Mouse (Mus musculus) gastrocnemius, postnatal 25 days (tissue): ENCODE results near the gene Galnt2. TPM values are rescaled to one million over a fixed set of nuclear protein-coding genes. Genes with fewer than 3 reads are reported as not detected.

Experiments used
- DNase-seq: peaks from one replicate; pipeline ENCODE4 v3.0.0; 2022
- total RNA-seq, 2 experiments: library from RNA; stranded (reverse); gene quantifications; 1 replicate in 1 of 2; 2 replicates in 1 of 2; pipeline ENCODE4 v1.2.3; 2021

The Galnt2 gene
- total RNA-seq, 2 experiments from 2014 or later: 30.7 to 39.0 TPM

DNA sequence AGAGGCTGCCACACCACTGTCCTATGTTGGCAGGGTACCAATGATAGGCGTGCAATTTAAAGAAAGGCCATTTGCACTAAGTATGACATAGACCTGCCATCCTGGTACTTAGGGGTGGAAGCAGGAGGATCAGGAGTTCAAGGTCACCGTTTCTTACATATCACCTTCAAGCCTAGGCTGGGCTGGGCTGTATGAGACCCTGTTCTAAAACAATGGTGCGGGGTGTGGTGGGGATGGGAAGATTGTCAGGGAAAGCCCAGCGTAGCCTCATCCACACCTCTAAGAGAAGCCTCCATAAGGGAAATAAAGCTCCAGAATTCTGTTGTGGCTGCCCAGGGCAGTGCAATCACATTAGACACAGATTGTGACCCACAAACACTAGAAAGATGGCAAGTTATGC lies 4.3 kb downstream of the Galnt2 start:
- DNase-seq: no peak

- no peak for DNase-seq
Observed at GRCm38 (mm10) chr8:124239350-124239749, 8.2 kb downstream of the Galnt2 start.

- DNase-seq: no peak
Observed at GRCm38 (mm10) chr8:124240932-124241331, 9.7 kb downstream of the Galnt2 start.

- no peak for DNase-seq
Observed at GRCm38 (mm10) chr8:124242208-124242607, 11.0 kb downstream of the Galnt2 start.

DNA sequence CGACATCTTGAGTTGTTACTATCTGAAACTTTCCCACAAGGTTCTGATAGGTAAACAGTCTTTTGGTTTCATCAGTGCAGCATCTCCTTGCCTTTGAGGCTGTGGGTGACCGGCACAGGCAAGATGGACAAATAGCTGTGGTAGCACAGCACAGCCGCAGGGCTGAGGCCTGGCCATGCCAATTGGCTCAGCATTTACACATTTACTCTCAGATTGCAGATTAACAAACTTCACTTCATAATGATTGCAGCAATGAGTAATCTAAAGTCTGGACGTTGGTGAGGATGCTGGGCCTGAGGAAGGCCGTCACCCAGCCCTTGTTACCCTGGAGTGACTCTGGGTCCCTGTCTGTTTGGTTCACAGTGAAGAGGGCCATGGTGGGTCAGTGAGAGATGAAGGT lies 11.7 kb downstream of the Galnt2 start:
- DNase-seq: no peak

- no peak for DNase-seq
Observed at GRCm38 (mm10) chr8:124247581-124247980, 16.4 kb downstream of the Galnt2 start.

DNA sequence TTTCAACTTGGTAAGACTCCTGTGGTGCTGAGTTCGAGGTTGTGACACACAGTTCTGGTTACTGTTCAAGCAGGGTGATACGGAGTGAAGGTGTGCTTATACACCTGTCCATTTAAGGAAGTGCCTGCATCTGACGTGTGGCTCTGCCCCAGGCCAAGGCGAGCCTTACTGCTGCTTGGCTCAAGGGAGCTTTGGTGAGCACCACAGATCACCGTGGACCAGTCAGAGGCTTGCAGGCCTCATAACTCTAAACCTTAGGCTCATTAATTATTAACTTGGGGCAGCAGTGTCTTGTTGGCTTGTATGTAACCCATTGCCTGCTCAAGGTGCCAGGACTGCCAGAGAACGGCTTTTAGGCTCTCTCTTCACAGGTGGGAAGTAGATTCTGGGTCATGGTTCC lies 17.5 kb downstream of the Galnt2 start:
- DNase-seq: no peak

DNA sequence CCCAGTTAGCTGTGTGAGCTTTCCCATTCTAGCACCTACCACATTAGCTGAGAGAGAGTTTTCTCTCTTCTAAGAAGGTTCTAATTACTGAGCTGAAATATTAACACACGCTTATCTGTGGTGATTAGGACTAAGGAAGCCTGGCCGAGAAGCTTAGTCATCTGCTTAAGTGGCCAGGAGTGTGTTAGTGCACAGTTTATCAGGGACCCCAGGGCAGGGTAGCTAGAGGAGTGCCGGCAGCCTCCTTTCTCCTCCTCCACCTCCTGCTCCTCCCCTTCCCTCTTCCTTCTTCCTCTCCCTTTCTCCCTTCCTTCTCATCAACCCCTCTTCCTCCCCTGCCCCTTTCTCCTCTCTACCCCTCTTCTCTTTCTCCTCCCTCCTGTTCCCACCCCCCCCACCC lies 19.1 kb downstream of the Galnt2 start:
- DNase-seq: no peak

DNA sequence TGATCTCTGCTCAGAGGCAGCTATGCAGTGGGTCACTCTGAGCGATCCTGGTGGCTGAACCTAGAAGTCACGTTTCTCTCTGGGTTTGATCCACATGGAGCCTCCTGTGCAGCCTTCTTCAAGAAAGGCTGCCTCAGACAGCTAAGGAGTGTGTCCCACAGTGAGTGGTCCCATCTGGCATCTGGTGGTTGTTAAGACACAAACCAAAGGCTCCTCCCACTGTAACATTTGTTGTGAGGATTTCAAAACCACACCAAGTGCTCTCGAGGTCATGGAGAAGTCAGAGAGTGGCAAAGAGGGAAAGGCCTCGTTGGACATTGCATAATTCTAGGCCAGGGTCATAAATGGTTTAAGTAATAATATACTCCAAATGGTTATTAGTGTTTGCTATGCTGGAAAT lies 19.6 kb downstream of the Galnt2 start:
- no peak for DNase-seq

DNA sequence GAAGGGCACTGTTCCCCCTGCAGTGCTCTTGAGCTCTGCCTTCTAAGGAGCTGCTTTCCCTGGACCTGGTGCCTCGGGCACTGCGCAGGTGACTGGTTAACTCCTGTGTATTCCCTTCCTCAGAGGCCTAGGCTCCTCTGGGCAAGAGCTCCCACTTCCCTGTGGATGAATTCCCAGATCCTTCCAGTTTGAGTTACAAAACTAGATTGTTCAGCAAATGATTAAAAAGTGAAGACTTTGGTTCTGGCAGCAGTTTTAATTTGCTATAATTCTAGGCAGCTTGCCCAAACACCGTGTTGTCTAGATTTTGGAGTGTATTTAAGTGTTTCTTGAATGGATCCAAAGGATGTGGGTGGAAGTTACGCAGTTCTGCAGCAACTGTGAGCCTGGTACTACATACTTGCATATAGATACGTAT lies 21.4 kb downstream of the Galnt2 start:
- no peak for DNase-seq

DNA sequence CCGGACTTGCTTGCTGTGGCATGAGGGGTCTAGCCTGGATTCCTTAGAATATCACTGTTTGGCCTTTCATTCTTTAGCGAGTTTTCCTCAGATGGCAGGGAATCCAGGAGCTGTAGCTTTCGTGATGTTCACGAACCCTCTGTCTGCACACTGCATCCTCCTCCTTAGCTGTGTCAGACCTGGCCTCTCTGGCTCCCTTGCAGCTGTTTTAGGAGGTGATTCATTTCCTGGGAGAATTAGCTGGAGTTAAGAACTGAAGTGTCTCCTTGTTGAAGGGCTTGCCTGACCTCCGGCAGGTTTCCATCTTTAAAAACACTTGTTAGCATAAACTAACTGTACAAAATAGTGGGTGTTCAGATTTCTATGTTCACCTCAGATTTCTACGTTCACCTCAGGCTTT lies 22.7 kb downstream of the Galnt2 start:
- DNase-seq: no peak

GRCm38 (mm10) chr8:124256841-124257240 lies 25.6 kb downstream of the Galnt2 start:
- DNase-seq: peak; percentile 41

DNA sequence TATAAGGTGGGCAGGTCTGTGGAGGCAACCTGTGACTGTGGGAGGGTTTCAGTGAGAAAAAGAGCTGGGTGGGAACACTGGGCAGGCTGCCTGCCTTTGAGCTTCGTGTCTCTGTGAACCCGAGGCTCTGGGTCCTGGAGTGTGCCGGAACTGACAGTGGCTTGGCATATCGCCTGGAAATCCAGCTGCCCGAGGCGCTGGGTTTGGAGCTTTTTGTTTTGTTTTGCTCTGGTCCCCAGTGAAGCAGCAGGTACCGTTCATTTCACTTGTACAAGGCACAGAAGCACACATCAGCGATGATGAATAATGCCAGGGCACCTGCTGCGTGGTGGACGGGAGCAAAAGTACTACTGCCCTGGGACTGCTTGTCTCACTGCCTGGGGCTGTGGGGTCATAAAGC lies 26.2 kb downstream of the Galnt2 start:
- peak; percentile 70 for DNase-seq

- DNase-seq: no peak
Observed at GRCm38 (mm10) chr8:124259146-124259545, 28.0 kb downstream of the Galnt2 start.

DNA sequence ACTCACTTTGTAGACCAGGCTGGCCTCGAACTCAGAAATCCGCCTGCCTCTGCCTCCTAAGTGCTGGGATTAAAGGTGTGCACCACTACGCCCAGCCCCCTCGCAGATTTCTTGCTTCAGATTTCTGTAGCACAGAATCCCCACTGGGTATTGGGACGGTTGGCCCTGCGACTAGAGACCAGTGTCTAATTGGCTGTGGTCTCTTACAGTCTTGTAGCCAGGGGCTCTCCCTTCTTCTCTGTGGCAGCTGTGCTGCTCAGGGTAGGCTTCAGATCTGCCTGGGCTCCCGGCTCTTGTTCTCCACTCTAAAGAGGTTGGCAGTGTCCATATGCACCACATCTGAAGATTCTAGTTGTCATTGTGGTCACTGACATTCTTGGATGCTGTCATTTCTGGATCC lies 28.7 kb downstream of the Galnt2 start:
- DNase-seq: no peak

GRCm38 (mm10) chr8:124260371-124260770 lies 29.2 kb downstream of the Galnt2 start:
- DNase-seq: no peak

DNA sequence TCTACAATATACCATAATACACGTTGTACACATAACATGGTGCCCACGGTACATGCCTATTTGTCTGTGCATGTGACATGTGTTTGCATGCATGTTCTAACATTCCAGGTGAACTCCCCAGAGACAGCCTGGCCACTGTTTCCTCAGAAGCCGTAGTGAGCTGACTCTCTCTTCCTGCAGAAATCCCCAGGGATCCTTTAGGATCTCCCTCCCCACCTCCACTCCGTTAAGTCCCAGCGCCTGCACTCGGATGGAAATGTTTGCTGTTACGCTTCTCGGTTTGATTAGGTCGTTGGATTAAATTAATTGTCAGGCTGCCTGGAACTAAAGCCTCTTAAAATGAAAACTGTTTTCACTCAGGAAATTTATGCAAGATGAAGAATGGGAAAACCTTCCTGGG lies 31.9 kb downstream of the Galnt2 start:
- DNase-seq: no peak

- DNase-seq: no peak
Observed at GRCm38 (mm10) chr8:124264032-124264431, 32.8 kb downstream of the Galnt2 start.

DNA sequence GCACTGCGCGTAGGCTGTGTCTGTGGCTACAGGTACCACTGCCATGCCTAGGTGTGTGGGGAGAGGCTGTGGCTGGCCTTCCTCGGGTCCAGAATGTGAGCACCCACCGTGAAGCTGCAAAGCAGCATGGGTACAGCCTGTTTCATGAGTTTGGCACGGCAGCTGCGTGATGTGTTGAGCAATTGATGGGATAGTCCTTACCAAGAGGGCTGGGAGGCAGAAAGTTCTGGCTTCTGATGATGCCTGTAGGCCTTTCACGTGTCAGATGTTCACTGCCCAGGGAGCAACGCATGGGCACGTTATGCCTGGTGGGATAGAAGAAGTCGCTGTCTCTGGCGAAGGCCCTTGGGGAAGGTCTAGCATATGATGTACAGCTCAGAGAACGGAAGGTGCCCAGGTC lies 33.5 kb downstream of the Galnt2 start:
- no peak for DNase-seq

DNA sequence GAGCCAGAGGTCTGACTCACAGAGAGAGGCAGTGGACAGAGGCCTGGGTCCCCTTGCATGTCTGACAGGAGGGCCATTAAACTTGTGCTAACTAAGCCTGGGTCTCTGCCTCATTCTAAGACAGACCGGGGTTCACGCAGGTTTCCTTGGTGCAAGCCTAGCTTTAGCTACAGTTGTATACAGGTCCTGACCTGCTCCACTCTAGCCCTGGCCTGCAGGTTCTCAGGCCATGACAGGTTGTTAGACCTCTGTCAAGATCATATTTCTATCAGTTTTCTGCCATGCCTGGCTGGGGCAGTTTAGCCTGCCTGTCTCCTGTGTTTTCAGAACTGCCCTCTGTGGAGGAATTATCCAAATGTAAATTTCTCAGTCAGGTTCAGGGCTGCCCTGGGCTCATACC lies 33.9 kb downstream of the Galnt2 start:
- DNase-seq: no peak

- DNase-seq: peak; percentile 62
Observed at GRCm38 (mm10) chr8:124265798-124266197, 34.6 kb downstream of the Galnt2 start.

- no peak for DNase-seq
Observed at GRCm38 (mm10) chr8:124267206-124267605, 36.0 kb downstream of the Galnt2 start.

DNA sequence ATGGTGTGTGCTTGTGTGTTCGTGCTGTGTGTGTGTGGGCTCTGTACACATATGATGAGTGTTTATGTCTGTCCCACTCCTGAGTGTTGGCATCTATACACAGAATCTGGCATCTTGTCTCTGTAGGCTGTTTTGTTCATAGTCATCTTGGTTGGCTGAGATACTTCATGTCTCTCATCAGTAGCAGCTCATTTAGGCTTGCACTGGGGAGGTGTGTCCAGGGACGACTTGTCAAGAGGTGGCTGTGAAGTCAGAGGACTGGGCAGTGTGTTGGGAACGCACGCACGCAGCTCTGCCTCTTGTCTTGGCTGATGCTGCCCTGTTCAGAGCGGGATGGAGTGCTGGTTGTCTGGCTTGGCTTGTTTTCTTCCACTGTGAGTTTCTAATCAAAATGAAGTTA lies 39.3 kb downstream of the Galnt2 start:
- no peak for DNase-seq

GRCm38 (mm10) chr8:124270904-124271303 lies 39.7 kb downstream of the Galnt2 start:
- DNase-seq: no peak

GRCm38 (mm10) chr8:124271518-124271917 lies 40.3 kb downstream of the Galnt2 start:
- DNase-seq: no peak
